Mouse (Mus musculus) heart, adult 2 months (tissue): Measurements from ENCODE around the gene Tsc1. TPM values are rescaled to one million over a fixed set of nuclear protein-coding genes. Genes with fewer than 3 reads are reported as not detected.
A peak's percentile ranks its signal among the peaks of the same experiment; 100 is the strongest.

ENCODE experiments used
- DNase-seq, 2 experiments: peaks; one replicate each; pipeline ENCODE4 v3.0.0; 2021
- H3K27ac ChIP-seq: fragments of 200-600 bp; 2 replicates; pipeline ENCODE4 v1.8.1; 2022
- H3K27me3 ChIP-seq: fragments of 200-500 bp; 2 replicates; pipeline ENCODE4 v1.6.1; 2012; ENCODE audit warnings: mild to moderate bottlenecking, low read length, inconsistent platforms, mixed read lengths; ENCODE audit not compliant: control insufficient read depth, insufficient read depth
- H3K36me3 ChIP-seq: fragments of 200-500 bp; 2 replicates; pipeline ENCODE4 v1.6.1; 2012; ENCODE audit warnings: low read length, inconsistent platforms; ENCODE audit not compliant: control insufficient read depth, insufficient read depth
- H3K4me1 ChIP-seq: fragments of 200-500 bp; 2 replicates; pipeline ENCODE4 v1.6.1; 2011; ENCODE audit warnings: low read length; ENCODE audit not compliant: control insufficient read depth, insufficient read depth
- H3K4me3 ChIP-seq: fragments of 200-600 bp; 2 replicates; pipeline ENCODE4 v1.8.1; 2022
- H3K79me2 ChIP-seq: fragments of 200-500 bp; replicated peaks from 2 replicates; pipeline ENCODE4 v1.6.1; 2012; ENCODE audit warnings: mild to moderate bottlenecking, inconsistent platforms, low read length, moderate library complexity, mixed read lengths; ENCODE audit not compliant: control insufficient read depth, insufficient read depth
- H3K9ac ChIP-seq: fragments of 200-500 bp; 2 replicates; pipeline ENCODE4 v1.6.1; 2012; ENCODE audit warnings: low read depth, mild to moderate bottlenecking, control low read depth, inconsistent platforms, low read length, mixed read lengths
- CTCF ChIP-seq: fragments of 200-600 bp; IDR thresholded peaks from 2 replicates; pipeline ENCODE4 v1.8.1; 2022; ENCODE audit warnings: antibody characterized with exemption, mild to moderate bottlenecking, moderate library complexity
- EP300 ChIP-seq: fragments of 200-500 bp; IDR thresholded peaks from 2 replicates; pipeline ENCODE4 v1.6.1; 2011; ENCODE audit warnings: low read depth, low read length, control low read depth; ENCODE audit not compliant: insufficient read depth
- POLR2A ChIP-seq: fragments of 200-500 bp; IDR thresholded peaks from 2 replicates; pipeline ENCODE4 v1.6.1; 2011; ENCODE audit warnings: mild to moderate bottlenecking, low read depth, low read length, control low read depth; ENCODE audit not compliant: insufficient read depth
- WGBS: fragments of 180-500 bp; shearing (Covaris S2); methylation state at CpG from one replicate; pipeline ENCODE4 v1.1.7; 2018; 5-methylcytosine and 5-hydroxymethylcytosine counted together
- intact Hi-C: fragments of 180-260 bp; cut with DNase I; formaldehyde crosslinking; loops from one replicate; pipeline ENCODE4 v1.15.1; 2025
- polyA plus RNA-seq: library from polyadenylated mRNA; depleted of rRNA; stranded (reverse); fragments of >200 nt; gene quantifications from 2 replicates; pipeline ENCODE4 v1.2.3, GENCODE M21; 2012
- total RNA-seq, 2 experiments: library from RNA; stranded (reverse); gene quantifications; 2 replicates each; pipeline ENCODE4 v1.2.3; 2021

Gene Tsc1
- total and polyA plus RNA-seq, 3 experiments, result 11.5 to 29.3 (median 24.9) TPM

DNA sequence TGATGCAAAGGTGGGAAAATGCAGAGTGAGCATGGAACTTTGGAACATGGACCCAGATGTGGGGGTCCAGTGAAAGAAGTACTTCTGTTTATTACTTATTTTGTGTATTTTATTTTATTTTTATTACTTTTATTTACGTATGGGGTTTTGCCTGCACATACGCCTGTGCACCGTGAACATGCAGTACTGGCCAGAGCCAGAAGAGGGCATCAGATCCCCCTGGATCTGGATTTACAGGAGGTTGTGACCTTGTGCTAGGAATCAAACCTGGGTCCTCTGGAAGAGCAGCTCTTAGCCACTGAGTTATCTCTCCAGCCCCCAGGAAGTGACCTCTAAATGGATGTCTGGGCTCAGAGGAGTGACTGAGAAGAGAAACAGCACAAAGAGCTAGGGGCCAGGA is 16.2 kb upstream of the Tsc1 start:
- intact Hi-C loops, result no loop called here
- Histone ChIP-seq H3K79me2 (no peaks in the 10 kb centered on the region), H3K27me3 (peaks cover 2% of the 10 kb centered on the region; the same call in 1 of the 2 replicates), H3K4me1 (no peaks in the 10 kb centered on the region), H3K36me3 (no peaks in the 10 kb centered on the region), H3K9ac (no peak overlapping the region), H3K4me3 (no peak overlapping the region), H3K27ac (no peak overlapping the region)
- no peak for TF ChIP-seq EP300
- TF ChIP-seq POLR2A, result no peak
- TF ChIP-seq CTCF, result peak; percentile 31
- no peak for DNase-seq
- 79% methylated on average over 3 of the region's 3 CpGs for WGBS

- no peak overlapping the region for H3K27ac ChIP-seq
- WGBS, result 71% methylated on average over 3 of the region's 3 CpGs
- TF ChIP-seq POLR2A (no peak), EP300 (no peak), CTCF (no peak)
- H3K36me3 ChIP-seq, result no peaks in the 10 kb centered on the region
- H3K27me3 ChIP-seq, result peaks cover 2% of the 10 kb centered on the region; the same call in 1 of the 2 replicates
- intact Hi-C loops, result no loop called here
- DNase-seq, result no peak
- no peaks in the 10 kb centered on the region for H3K79me2 ChIP-seq
- no peak overlapping the region for H3K4me3 ChIP-seq
- H3K4me1 ChIP-seq, result no peaks in the 10 kb centered on the region
- H3K9ac ChIP-seq, result no peak overlapping the region
Observed at GRCm38 (mm10) chr2:28626038-28626437, 15.0 kb upstream of the Tsc1 start.

- intact Hi-C loops, result no loop called here
- Histone ChIP-seq H3K27me3 (peaks cover 2% of the 10 kb centered on the region; the same call in 1 of the 2 replicates), H3K36me3 (no peaks in the 10 kb centered on the region), H3K79me2 (no peaks in the 10 kb centered on the region), H3K9ac (no peak overlapping the region), H3K4me1 (no peaks in the 10 kb centered on the region), H3K27ac (no peak overlapping the region), H3K4me3 (no peak overlapping the region)
- WGBS, result 60% methylated on average over 2 of the region's 2 CpGs
- no peak for DNase-seq
- TF ChIP-seq CTCF (0 out of 2 replicates have a peak, but pooled peaks have one; percentile 8), POLR2A (no peak)
Observed at GRCm38 (mm10) chr2:28628053-28628452, 13.0 kb upstream of the Tsc1 start.

- H3K36me3 ChIP-seq, result no peaks in the 10 kb centered on the region
- TF ChIP-seq POLR2A, result no peak
- no peak for TF ChIP-seq EP300
- no peak for TF ChIP-seq CTCF
- H3K4me3 ChIP-seq, result no peak overlapping the region
- peaks cover 2% of the 10 kb centered on the region; the same call in 1 of the 2 replicates for H3K27me3 ChIP-seq
- H3K27ac ChIP-seq, result no peak overlapping the region
- H3K9ac ChIP-seq, result no peak overlapping the region
- H3K4me1 ChIP-seq, result no peaks in the 10 kb centered on the region
- intact Hi-C loops, result no loop called here
- no peaks in the 10 kb centered on the region for H3K79me2 ChIP-seq
- 39% methylated on average over 4 of the region's 4 CpGs for WGBS
- DNase-seq, result no peak
Observed at GRCm38 (mm10) chr2:28629911-28630381, 11.1 kb upstream of the Tsc1 start.

GRCm38 (mm10) chr2:28632626-28633025 is 8.4 kb upstream of the Tsc1 start:
- 61% methylated on average over 1 of the region's 1 CpGs for WGBS
- 0 out of 2 replicates have a peak, but pooled peaks cover 2% of the 10 kb centered on the region for H3K27me3 ChIP-seq
- H3K9ac ChIP-seq, result no peak overlapping the region
- H3K79me2 ChIP-seq, result no peaks in the 10 kb centered on the region
- H3K4me1 ChIP-seq, result no peaks in the 10 kb centered on the region
- H3K4me3 ChIP-seq, result no peak overlapping the region
- H3K36me3 ChIP-seq, result no peaks in the 10 kb centered on the region
- no peak for DNase-seq
- intact Hi-C loops, result no loop called here
- TF ChIP-seq EP300 (no peak), CTCF (no peak), POLR2A (no peak)
- no peak overlapping the region for H3K27ac ChIP-seq

GRCm38 (mm10) chr2:28633136-28633535 is 7.9 kb upstream of the Tsc1 start:
- Histone ChIP-seq H3K4me3 (no peak overlapping the region), H3K27ac (no peak overlapping the region), H3K27me3 (0 out of 2 replicates have a peak, but pooled peaks cover 2% of the 10 kb centered on the region), H3K9ac (no peak overlapping the region), H3K4me1 (no peaks in the 10 kb centered on the region), H3K36me3 (no peaks in the 10 kb centered on the region), H3K79me2 (no peaks in the 10 kb centered on the region)
- DNase-seq, result no peak
- WGBS, result 36% methylated on average over 4 of the region's 4 CpGs
- intact Hi-C loops, result no loop called here
- no peak for TF ChIP-seq EP300
- TF ChIP-seq CTCF, result no peak
- TF ChIP-seq POLR2A, result no peak
